Mouse (Mus musculus): ENCODE data around the gene Lrrc29. TPM values are rescaled to one million over a fixed set of nuclear protein-coding genes. Genes with fewer than 3 reads are reported as not detected.

The Lrrc29 gene
- polyA plus RNA-seq, 1 experiment from 2014 or later: 2.0 TPM

DNA sequence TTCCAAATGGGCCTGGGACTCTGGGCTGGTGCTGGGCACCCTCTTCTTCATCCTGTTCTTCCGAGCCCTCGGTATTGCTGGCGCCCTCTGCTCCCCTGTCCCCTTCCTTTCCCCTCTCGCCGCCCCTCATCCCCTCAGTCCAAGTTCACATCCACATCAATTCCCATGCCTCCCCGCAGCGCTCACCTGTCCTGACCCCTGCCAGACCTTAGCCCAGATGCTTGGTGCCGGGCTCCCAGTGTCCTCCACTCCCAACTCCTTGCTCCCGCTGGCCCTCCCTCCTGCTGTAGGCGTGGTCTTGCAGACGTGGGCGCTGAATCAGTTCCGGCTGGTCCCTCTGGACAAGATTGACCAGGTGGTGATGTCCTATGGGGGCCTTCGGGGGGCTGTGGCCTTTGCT lies 30.6 kb upstream of the Lrrc29 start:
- Histone ChIP-seq H3K4me3 (ENCODE audit: low read depth, low read length) (no peak overlapping the region), H3K27me3 (ENCODE audit: control insufficient read depth, insufficient read depth, low read length) (no peaks in the 10 kb centered on the region), H3K9me3 (ENCODE audit: control insufficient read depth, low read length) (no peaks in the 10 kb centered on the region), H3K27ac (ENCODE audit: low read depth, low read length) (no peak overlapping the region), H3K4me2 (ENCODE audit: low read depth, low read length, severe bottlenecking) (no peak overlapping the region), H3K4me1 (replicated peaks; ENCODE audit: control insufficient read depth, insufficient read depth, low read length) (no peaks in the 10 kb centered on the region), H3K9ac (ENCODE audit: low read length) (no peak overlapping the region), H3K36me3 (ENCODE audit: control insufficient read depth, insufficient read depth, low read length) (no peaks in the 10 kb centered on the region; the same call in 1 of the 2 replicates)
- no peak for DNase-seq (ENCODE audit: low spot score)
- WGBS: 84% methylated on average over 14 of the region's 14 CpGs
- ATAC-seq (replicated peaks; ENCODE audit: low FRiP score): no peak

DNA sequence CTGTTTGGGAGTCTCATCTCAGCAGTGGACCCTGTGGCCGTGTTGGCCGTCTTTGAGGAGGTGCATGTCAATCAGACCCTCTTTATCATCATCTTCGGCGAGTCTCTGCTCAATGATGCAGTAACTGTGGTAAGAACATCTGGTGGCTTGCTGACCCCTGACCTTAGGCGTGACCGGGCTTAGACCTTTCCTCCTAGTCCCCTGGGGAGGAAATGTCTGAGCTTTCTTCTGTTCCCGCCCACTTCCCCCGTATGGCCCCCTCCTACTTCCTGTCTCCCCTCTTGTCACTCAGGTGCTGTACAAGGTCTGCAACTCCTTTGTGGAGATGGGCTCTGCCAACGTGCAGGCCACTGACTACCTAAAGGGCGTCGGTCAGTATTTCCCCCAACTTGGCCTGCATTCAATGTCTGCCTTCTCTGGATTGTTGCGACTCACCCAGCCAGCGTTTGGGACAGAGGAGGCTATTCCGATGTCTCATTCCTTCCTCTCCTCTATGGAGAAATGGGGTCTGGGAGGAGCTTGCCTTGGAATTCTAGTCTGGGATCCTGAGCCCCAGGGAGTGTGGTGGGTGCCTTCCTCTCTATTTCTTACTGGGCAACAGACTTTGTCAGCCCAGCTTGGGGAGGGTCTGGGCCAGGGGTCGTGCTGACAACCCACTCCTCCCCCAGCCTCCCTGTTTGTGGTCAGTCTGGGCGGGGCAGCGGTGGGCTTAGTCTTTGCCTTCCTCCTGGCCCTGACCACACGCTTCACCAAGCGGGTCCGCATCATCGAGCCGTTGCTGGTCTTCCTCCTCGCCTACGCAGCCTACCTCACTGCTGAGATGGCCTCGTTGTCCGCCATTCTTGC lies 29.3 kb upstream of the Lrrc29 start:
- DNase-seq (ENCODE audit: low spot score): no peak

DNA sequence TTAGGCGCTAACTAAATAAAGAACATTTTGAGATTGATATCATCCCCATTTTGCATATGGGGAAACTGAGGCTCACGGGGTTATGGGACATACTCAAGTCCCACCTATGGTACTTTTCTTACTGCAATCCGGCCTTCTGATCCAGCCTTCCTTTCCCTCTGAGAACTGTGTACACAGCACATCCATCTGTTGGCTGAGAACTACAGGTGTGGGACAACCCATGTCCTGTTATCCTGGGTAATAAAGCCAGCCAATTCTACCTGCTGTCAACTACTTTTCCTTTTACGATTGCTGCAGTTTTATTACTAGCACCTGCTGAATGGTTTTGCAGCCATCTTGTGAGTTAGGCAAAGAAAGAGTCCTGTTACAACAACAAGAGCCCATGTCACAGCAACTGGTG lies 28.5 kb upstream of the Lrrc29 start:
- no peaks in the 10 kb centered on the region; the same call in 1 of the 2 replicates for H3K36me3 ChIP-seq (ENCODE audit: control insufficient read depth, insufficient read depth, low read length)
- ATAC-seq (replicated peaks; ENCODE audit: low FRiP score) (no peak), DNase-seq (ENCODE audit: low spot score) (no peak)
- H3K4me3 ChIP-seq (ENCODE audit: low read depth, low read length): no peak overlapping the region
- no peak overlapping the region for H3K4me2 ChIP-seq (ENCODE audit: low read depth, low read length, severe bottlenecking)
- no peaks in the 10 kb centered on the region for H3K4me1 ChIP-seq (replicated peaks; ENCODE audit: control insufficient read depth, insufficient read depth, low read length)
- no peaks in the 10 kb centered on the region for H3K27me3 ChIP-seq (ENCODE audit: control insufficient read depth, insufficient read depth, low read length)
- no peaks in the 10 kb centered on the region for H3K9me3 ChIP-seq (ENCODE audit: control insufficient read depth, low read length)
- H3K9ac ChIP-seq (ENCODE audit: low read length): no peak overlapping the region
- WGBS: 90% methylated on average over 4 of the region's 4 CpGs
- no peak overlapping the region for H3K27ac ChIP-seq (ENCODE audit: low read depth, low read length)

More for the DNA sequence above, 29.3 kb upstream of the Lrrc29 start:
- H3K27ac ChIP-seq (ENCODE audit: low read depth, low read length): no peak overlapping the region
- H3K4me1 ChIP-seq (replicated peaks; ENCODE audit: control insufficient read depth, insufficient read depth, low read length): no peaks in the 10 kb centered on the region
- H3K27me3 ChIP-seq (ENCODE audit: control insufficient read depth, insufficient read depth, low read length): no peaks in the 10 kb centered on the region
- no peaks in the 10 kb centered on the region; the same call in 1 of the 2 replicates for H3K36me3 ChIP-seq (ENCODE audit: control insufficient read depth, insufficient read depth, low read length)
- no peak for ATAC-seq (replicated peaks; ENCODE audit: low FRiP score)
- H3K9me3 ChIP-seq (ENCODE audit: control insufficient read depth, low read length): no peaks in the 10 kb centered on the region
- no peak overlapping the region for H3K4me3 ChIP-seq (ENCODE audit: low read depth, low read length)
- no peak overlapping the region for H3K4me2 ChIP-seq (ENCODE audit: low read depth, low read length, severe bottlenecking)
- whole genome bisulfite sequencing: 79% methylated on average over 26 of the region's 26 CpGs
- H3K9ac ChIP-seq (ENCODE audit: low read length): no peak overlapping the region; the same call in 1 of the 2 replicates

DNA sequence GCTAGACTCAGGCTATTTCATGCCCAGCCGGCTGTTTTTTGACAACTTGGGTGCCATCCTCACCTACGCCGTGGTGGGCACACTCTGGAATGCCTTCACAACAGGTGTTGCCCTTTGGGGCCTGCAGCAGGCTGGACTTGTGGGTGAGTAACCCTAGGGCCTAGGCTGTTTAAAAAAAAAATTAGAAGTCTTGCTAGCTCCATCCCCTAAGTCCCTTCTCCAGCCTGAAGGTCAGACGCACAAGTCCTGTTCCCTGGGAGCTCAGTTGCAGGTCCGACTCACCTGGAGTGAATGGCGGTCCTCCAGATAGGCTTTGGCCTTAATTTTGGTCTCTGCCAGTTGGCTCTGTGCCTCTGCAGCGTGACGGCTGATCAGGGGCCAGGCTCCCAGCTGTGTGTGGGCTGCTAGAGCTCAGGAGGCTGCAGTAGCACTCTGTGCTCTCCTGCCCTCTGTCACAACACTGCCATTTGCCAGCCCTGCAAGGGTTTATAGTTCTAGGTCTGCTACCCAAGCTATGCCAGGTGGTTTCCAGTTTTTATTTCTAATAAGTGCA lies 27.6 kb upstream of the Lrrc29 start:
- WGBS: 81% methylated on average over 8 of the region's 8 CpGs
- ATAC-seq (replicated peaks; ENCODE audit: low FRiP score) (no peak), DNase-seq (ENCODE audit: low spot score) (no peak)

DNA sequence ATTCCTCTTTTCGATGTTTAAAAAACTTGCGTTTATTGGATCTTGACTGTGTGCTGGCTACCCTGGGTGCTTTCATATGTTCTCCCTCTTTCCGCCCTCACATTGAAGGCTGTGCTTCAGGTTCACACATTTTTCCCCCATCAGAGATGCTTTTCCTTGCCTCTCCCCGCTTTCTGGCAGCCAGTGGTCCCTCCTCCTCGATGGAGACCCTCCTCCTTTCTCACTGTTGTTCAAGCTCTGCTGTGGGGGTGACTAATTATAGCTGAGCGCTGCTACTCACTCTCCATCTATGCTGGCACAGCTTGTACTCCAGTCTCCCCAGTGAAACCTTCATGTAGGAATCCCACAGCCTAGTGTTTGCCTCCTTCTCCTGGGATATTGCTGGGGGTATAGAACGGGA lies 24.1 kb upstream of the Lrrc29 start:
- Histone ChIP-seq H3K4me2 (ENCODE audit: low read depth, low read length, severe bottlenecking) (peak overlapping the region; percentile 78; the same call in 1 of the 2 replicates), H3K4me1 (replicated peaks; ENCODE audit: control insufficient read depth, insufficient read depth, low read length) (peaks cover 8% of the 10 kb centered on the region), H3K27me3 (ENCODE audit: control insufficient read depth, insufficient read depth, low read length) (no peaks in the 10 kb centered on the region), H3K27ac (ENCODE audit: low read depth, low read length) (no peak overlapping the region), H3K36me3 (ENCODE audit: control insufficient read depth, insufficient read depth, low read length) (no peaks in the 10 kb centered on the region), H3K9me3 (ENCODE audit: control insufficient read depth, low read length) (no peaks in the 10 kb centered on the region), H3K9ac (ENCODE audit: low read length) (peak overlapping the region; percentile 80; the same call in 1 of the 2 replicates), H3K4me3 (ENCODE audit: low read depth, low read length) (peak overlapping the region; percentile 63; the same call in 1 of the 2 replicates)
- ATAC-seq (replicated peaks; ENCODE audit: low FRiP score) (no peak), DNase-seq (ENCODE audit: low spot score) (peak; percentile 51)
- 45% methylated on average over 7 of the region's 7 CpGs for WGBS

More for the DNA sequence above, 27.6 kb upstream of the Lrrc29 start:
- no peaks in the 10 kb centered on the region; the same call in 1 of the 2 replicates for H3K36me3 ChIP-seq (ENCODE audit: control insufficient read depth, insufficient read depth, low read length)
- H3K27me3 ChIP-seq (ENCODE audit: control insufficient read depth, insufficient read depth, low read length): no peaks in the 10 kb centered on the region
- no peak overlapping the region for H3K27ac ChIP-seq (ENCODE audit: low read depth, low read length)
- no peak overlapping the region for H3K4me3 ChIP-seq (ENCODE audit: low read depth, low read length)
- H3K9ac ChIP-seq (ENCODE audit: low read length): no peak overlapping the region
- H3K4me1 ChIP-seq (replicated peaks; ENCODE audit: control insufficient read depth, insufficient read depth, low read length): peaks cover under 1% of the 10 kb centered on the region; the same call in 1 of the 2 replicates
- H3K4me2 ChIP-seq (ENCODE audit: low read depth, low read length, severe bottlenecking): no peak overlapping the region
- H3K9me3 ChIP-seq (ENCODE audit: control insufficient read depth, low read length): no peaks in the 10 kb centered on the region

DNA sequence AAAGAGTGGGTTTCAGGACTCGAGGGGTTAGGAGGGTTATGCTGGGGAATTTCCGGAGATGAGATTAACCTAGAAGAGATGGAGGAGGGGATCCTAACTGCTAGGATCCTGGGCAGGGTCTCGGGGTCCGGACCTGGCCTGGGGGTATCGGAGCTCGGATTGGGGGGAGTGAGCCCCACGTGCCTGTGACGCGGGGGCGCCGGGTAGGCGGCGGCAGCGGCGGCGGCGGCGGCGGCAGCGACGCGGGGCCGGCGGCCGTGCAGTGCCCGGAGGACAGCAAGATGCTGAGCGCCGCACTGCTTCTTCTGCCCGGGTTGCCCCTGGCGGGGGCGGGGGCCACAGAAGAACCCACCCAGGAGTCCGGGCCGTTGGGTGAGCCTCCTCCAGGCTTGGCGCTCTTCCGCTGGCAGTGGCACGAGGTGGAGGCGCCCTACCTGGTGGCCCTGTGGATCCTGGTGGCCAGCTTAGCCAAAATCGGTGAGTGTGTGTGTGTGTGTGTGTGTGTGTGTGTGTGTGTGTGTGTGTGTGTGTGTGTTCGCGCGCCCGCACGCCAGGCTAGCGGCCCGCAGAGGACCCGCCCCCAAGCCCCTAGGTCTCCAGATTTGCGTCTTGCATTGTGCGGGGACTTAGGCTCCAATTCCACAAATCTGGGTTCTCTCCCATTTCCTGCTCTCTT lies 23.2 kb upstream of the Lrrc29 start:
- Histone ChIP-seq H3K36me3 (ENCODE audit: control insufficient read depth, insufficient read depth, low read length) (no peaks in the 10 kb centered on the region), H3K9ac (ENCODE audit: low read length) (peak overlapping the region; percentile 80), H3K4me3 (ENCODE audit: low read depth, low read length) (peak overlapping the region; percentile 63), H3K27ac (ENCODE audit: low read depth, low read length) (no peak overlapping the region), H3K4me1 (replicated peaks; ENCODE audit: control insufficient read depth, insufficient read depth, low read length) (peaks cover 8% of the 10 kb centered on the region), H3K4me2 (ENCODE audit: low read depth, low read length, severe bottlenecking) (peak overlapping the region; percentile 78), H3K27me3 (ENCODE audit: control insufficient read depth, insufficient read depth, low read length) (no peaks in the 10 kb centered on the region), H3K9me3 (ENCODE audit: control insufficient read depth, low read length) (no peaks in the 10 kb centered on the region)
- ATAC-seq (replicated peaks; ENCODE audit: low FRiP score) (peak; percentile 26), DNase-seq (ENCODE audit: low spot score) (peak; percentile 81)
- WGBS: under 1% methylated on average over 31 of the region's 48 CpGs

DNA sequence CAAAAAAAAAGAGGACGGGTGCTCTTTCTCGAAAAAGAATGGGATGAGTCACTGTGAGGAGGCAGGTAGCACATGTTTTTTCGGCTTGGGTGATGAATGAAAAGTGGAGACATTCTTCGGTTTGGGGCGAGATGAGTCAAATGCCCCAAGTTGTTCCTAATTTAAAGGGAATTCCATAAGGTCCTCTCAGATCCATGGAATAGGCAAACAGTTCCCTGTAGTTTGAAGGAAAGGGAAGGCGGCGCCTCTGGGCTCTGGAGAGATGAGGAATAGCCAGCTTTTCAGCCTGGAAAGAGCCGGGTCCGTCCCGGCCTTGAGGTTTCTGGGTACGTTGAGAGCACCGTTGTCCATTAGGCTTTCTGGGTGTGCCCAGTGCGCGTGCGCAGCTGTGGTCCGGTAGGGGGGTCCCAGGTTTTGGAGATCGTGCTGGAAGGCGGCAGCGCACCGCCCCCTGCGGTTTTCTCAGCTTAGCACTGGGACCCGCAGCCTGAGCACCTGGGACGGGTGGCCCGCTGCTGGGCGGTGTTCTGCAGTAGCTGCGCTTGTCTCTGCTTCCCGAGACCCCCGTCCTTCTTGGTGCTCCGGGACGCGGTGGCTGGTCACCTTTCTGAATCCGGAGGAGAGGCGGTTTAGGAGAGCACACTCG lies 22.5 kb upstream of the Lrrc29 start, which contains the start of gene Slc9a5:
Slc9a5 (plus strand) TSS at position 394 of the 646 bp plus-strand sequence.
- Histone ChIP-seq H3K27ac (ENCODE audit: low read depth, low read length) (peak within 1 kb of the TSS; percentile 59), H3K9me3 (ENCODE audit: control insufficient read depth, low read length) (no peaks in the 10 kb centered on the region), H3K9ac (ENCODE audit: low read length) (peak within 1 kb of the TSS; percentile 80), H3K4me2 (ENCODE audit: low read depth, low read length, severe bottlenecking) (peak within 1 kb of the TSS; percentile 78), H3K4me1 (replicated peaks; ENCODE audit: control insufficient read depth, insufficient read depth, low read length) (peaks cover 8% of the 10 kb centered on the region), H3K36me3 (ENCODE audit: control insufficient read depth, insufficient read depth, low read length) (no peaks in the 10 kb centered on the region), H3K27me3 (ENCODE audit: control insufficient read depth, insufficient read depth, low read length) (no peaks in the 10 kb centered on the region), H3K4me3 (ENCODE audit: low read depth, low read length) (peak within 1 kb of the TSS; percentile 63)
- ATAC-seq (replicated peaks; ENCODE audit: low FRiP score): peak; percentile 37
- peak; percentile 91 for DNase-seq (ENCODE audit: low spot score)
- WGBS: under 1% methylated on average over 34 of the region's 34 CpGs
